Mouse (Mus musculus): ENCODE results near the gene Itprid1. TPM values are rescaled to one million over a fixed set of nuclear protein-coding genes. Genes with fewer than 3 reads are reported as not detected.
A peak's percentile ranks its signal among the peaks of the same experiment; 100 is the strongest.

Gene Itprid1
- 0.05 TPM in 1 of 2 replicates, not detected in the other for total RNA-seq (2014; rRNA removed)
- 0.06 TPM in 1 of 2 replicates, not detected in the other for polyA plus RNA-seq (2015; fragmentation: Nextera tagmentation; extraction: Ambion mirVana)

DNA sequence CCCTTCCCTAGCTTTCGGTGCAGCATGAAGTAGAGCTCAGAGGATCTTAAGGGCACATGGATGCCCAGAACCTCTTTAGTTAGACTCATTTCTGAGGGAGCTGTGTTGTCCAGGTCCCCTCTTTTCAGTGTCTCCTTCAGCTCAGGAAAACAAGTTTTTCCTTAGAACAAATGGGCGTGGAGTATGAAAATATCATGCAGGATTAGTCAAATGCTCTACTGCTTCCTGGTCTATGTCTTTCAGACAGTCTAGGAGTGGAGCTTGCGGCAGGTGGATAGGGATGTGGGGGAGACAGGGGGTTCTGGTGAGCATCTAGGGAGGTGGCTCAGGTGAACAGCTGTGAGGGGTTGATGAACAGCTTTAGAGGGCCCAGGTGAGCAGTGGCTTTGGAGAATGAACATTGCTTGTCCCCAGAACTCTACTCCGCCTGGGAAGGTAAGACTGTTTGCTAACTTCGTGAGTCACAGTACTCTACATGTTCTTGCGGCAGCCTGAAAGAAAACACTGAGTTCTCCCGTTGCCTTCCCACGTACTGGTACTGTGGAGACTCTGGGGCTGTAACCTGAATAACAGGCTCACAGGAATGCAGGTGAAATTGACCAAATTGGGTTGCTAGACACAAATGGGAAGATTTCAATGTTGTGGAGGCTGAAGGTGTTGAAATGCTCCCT, at the start of gene Itprid1:
Gene Itprid1, plus strand, starts transcription at position 246 of the 671 bp plus-strand sequence.
- TF ChIP-seq CTCF (IDR thresholded peaks at IDR 0.05) = no peak
- 85% methylated on average over 8 of the region's 8 CpGs for WGBS
- DNase-seq (ENCODE audit: low spot score) = no peak

DNA sequence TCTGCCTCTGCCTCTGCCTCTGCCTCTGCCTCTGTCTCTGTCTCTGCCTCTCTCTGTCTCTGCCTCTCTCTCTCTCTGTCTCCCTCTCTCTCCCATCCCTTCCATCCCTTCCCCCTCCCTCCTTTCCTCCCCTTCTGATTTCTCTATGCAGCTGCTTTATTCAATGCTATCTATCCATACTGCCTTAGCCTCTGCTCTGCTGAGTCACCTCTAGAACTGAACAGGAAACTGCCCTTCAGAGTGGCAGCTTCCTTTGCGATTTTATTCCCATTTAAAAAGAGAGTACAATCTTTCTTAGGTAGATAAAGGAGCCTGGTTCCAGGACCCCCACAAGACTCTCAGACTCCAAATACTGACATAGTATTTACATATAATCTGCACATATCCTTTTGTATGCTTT, 47.1 kb upstream of the Itprid1 start:
- H3K27me3 ChIP-seq (ENCODE audit: insufficient read depth, low read length) = no peaks in the 10 kb centered on the region
- DNase-seq (ENCODE audit: low spot score) (no peak), ATAC-seq (ENCODE audit: low FRiP score) (no peak)
- H3K4me2 ChIP-seq (ENCODE audit: low read depth, low read length, poor library complexity, severe bottlenecking) = no peak overlapping the region
- no peak overlapping the region for H3K4me3 ChIP-seq (ENCODE audit: low read depth, low read length)
- H3K36me3 ChIP-seq (ENCODE audit: insufficient read depth, low read length) = peaks cover 7% of the 10 kb centered on the region; the same call in 1 of the 2 replicates
- no peaks in the 10 kb centered on the region for H3K9me3 ChIP-seq (ENCODE audit: low read length)
- no peak overlapping the region for H3K27ac ChIP-seq (ENCODE audit: low read depth, low read length)
- no peak overlapping the region for H3K9ac ChIP-seq (replicated peaks; ENCODE audit: low read length, poor library complexity, severe bottlenecking)
- 69% methylated on average over 1 of the region's 1 CpGs for WGBS
- H3K4me1 ChIP-seq (ENCODE audit: insufficient read depth, low read length) = no peaks in the 10 kb centered on the region
- TF ChIP-seq CTCF (IDR thresholded peaks at IDR 0.05) = no peak

More for the DNA sequence above, at the start of gene Itprid1:
- no peak for ATAC-seq (ENCODE audit: low FRiP score)
- Histone ChIP-seq H3K4me2 (ENCODE audit: low read depth, low read length, poor library complexity, severe bottlenecking) (no peak within 1 kb of the TSS), H3K27me3 (ENCODE audit: insufficient read depth, low read length) (no peaks in the 10 kb centered on the region), H3K9me3 (ENCODE audit: low read length) (no peaks in the 10 kb centered on the region), H3K4me3 (ENCODE audit: low read depth, low read length) (no peak within 1 kb of the TSS), H3K4me1 (ENCODE audit: insufficient read depth, low read length) (no peaks in the 10 kb centered on the region), H3K9ac (replicated peaks; ENCODE audit: low read length, poor library complexity, severe bottlenecking) (no peak within 1 kb of the TSS), H3K27ac (ENCODE audit: low read depth, low read length) (no peak within 1 kb of the TSS), H3K36me3 (ENCODE audit: insufficient read depth, low read length) (no peaks in the 10 kb centered on the region)

DNA sequence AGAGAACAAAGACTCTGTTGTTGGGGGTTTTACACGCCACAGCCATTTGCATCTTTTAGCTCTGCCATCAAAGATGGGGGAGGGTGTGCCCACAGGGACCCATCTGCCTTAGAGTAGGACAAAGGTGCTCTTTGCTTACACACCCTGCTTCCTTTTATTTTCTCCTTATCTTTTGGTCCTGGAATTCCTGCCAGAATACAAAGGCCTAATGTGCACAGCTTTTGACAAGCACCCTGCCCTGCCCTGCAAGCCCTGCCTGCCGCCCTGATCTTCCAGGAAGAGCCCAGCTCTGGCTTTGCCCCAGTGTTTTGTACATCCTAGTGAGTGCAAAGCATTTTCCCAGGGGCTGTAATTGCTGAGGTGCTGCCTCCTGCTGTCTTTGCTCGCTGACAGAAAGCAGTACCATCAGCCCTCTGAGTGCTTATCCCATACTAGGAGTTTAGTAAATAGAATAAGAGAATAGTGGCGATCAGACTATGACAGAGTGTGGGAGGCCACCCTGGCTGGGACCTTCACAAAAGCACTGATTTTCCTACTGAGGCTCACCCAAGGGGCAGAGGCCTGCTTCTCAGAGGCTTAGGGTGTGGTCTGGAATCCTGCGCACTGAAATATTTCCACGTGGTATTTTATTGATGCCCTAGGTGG, 44.7 kb upstream of the Itprid1 start:
- Histone ChIP-seq H3K36me3 (ENCODE audit: insufficient read depth, low read length) (peaks cover 7% of the 10 kb centered on the region; the same call in 1 of the 2 replicates), H3K4me3 (ENCODE audit: low read depth, low read length) (no peak overlapping the region), H3K4me2 (ENCODE audit: low read depth, low read length, poor library complexity, severe bottlenecking) (no peak overlapping the region), H3K27me3 (ENCODE audit: insufficient read depth, low read length) (no peaks in the 10 kb centered on the region), H3K9ac (replicated peaks; ENCODE audit: low read length, poor library complexity, severe bottlenecking) (0 out of 2 replicates have a peak overlapping the region, but pooled peaks have one; percentile 3), H3K27ac (ENCODE audit: low read depth, low read length) (peak overlapping the region; percentile 52), H3K9me3 (ENCODE audit: low read length) (no peaks in the 10 kb centered on the region), H3K4me1 (ENCODE audit: insufficient read depth, low read length) (no peaks in the 10 kb centered on the region)
- 7% methylated on average over 6 of the region's 6 CpGs for WGBS
- peak; percentile 57 for TF ChIP-seq CTCF (IDR thresholded peaks at IDR 0.05)
- peak; percentile 74 for ATAC-seq (ENCODE audit: low FRiP score)
- peak; percentile 46 for DNase-seq (ENCODE audit: low spot score)

DNA sequence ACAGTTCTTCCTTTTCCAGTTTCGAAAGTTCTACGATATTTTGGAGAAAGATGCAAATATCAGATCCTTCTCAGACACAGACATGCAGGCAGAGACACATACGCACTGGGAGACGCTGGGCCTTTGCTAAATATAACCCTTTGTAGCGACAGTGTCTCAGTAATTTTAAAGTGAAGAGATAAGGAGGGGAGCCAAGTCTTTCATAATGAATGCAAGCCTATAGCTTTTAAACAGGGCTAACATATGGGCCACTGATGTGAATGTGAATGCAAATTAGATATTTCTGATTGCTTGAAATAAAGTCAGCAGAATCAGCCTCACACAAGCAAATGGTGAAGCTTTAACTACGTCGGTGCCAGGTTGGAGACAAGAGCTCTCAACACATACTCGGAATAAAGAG, 44.2 kb upstream of the Itprid1 start:
- Histone ChIP-seq H3K4me3 (ENCODE audit: low read depth, low read length) (no peak overlapping the region), H3K27me3 (ENCODE audit: insufficient read depth, low read length) (no peaks in the 10 kb centered on the region), H3K27ac (ENCODE audit: low read depth, low read length) (peak overlapping the region; percentile 52; the same call in 1 of the 2 replicates), H3K9me3 (ENCODE audit: low read length) (no peaks in the 10 kb centered on the region), H3K9ac (replicated peaks; ENCODE audit: low read length, poor library complexity, severe bottlenecking) (0 out of 2 replicates have a peak overlapping the region, but pooled peaks have one; percentile 3), H3K36me3 (ENCODE audit: insufficient read depth, low read length) (peaks cover 7% of the 10 kb centered on the region; the same call in 1 of the 2 replicates), H3K4me2 (ENCODE audit: low read depth, low read length, poor library complexity, severe bottlenecking) (no peak overlapping the region), H3K4me1 (ENCODE audit: insufficient read depth, low read length) (no peaks in the 10 kb centered on the region)
- DNase-seq (ENCODE audit: low spot score) (no peak), ATAC-seq (ENCODE audit: low FRiP score) (no peak; the same call in 1 of the 2 replicates)
- 28% methylated on average over 8 of the region's 8 CpGs for WGBS
- TF ChIP-seq CTCF (IDR thresholded peaks at IDR 0.05) = no peak

DNA sequence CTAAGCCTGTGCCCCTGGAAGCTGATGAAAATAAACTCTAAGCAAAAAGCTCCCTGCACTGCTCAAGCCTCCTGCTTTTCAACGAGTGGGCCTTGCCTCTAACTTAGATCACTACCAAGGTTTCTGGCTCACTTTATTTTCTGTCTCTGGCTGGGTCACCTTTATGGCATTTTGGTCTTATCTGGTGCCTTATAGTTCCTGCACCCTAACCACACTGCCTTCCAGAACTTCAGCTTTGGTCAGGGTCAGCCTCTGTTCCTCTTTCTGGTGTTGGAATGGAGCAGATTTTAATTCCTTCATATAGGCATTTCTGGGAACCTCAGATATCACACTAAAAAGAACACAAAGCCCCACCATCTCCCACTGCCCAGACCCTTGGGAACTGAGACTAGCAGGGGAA, 34.0 kb upstream of the Itprid1 start:
- Histone ChIP-seq H3K9ac (replicated peaks; ENCODE audit: low read length, poor library complexity, severe bottlenecking) (no peak overlapping the region), H3K36me3 (ENCODE audit: insufficient read depth, low read length) (no peaks in the 10 kb centered on the region), H3K27me3 (ENCODE audit: insufficient read depth, low read length) (no peaks in the 10 kb centered on the region), H3K4me1 (ENCODE audit: insufficient read depth, low read length) (no peaks in the 10 kb centered on the region), H3K4me3 (ENCODE audit: low read depth, low read length) (no peak overlapping the region), H3K27ac (ENCODE audit: low read depth, low read length) (no peak overlapping the region), H3K9me3 (ENCODE audit: low read length) (no peaks in the 10 kb centered on the region), H3K4me2 (ENCODE audit: low read depth, low read length, poor library complexity, severe bottlenecking) (no peak overlapping the region)
- ATAC-seq (ENCODE audit: low FRiP score) (no peak), DNase-seq (ENCODE audit: low spot score) (no peak)
- 70% methylated on average over 1 of the region's 1 CpGs for WGBS
- no peak for TF ChIP-seq CTCF (IDR thresholded peaks at IDR 0.05)

DNA sequence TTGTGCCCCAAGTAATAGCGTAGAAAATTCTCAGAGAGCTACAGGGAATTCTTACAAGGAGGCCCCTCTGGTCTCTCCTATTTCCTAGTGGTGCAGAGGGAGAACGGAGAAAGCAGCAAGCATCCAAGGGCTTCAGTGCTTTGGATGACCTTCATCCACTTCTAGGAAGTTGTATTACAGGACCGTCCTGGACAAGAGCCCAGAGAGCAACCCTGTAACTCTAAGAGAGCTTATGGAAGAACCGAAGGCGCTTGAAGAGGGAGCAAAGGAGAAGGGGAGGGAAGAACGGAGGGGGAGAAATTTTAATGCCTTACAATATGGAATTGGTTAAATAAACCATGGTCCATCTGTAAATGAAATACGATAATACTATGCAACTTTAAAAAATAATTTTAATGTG, 33.3 kb upstream of the Itprid1 start:
- WGBS = 82% methylated on average over 7 of the region's 7 CpGs
- ATAC-seq (ENCODE audit: low FRiP score) = no peak
- no peak for TF ChIP-seq CTCF (IDR thresholded peaks at IDR 0.05)
- no peak overlapping the region for H3K9ac ChIP-seq (replicated peaks; ENCODE audit: low read length, poor library complexity, severe bottlenecking)
- no peaks in the 10 kb centered on the region for H3K9me3 ChIP-seq (ENCODE audit: low read length)
- no peak for DNase-seq (ENCODE audit: low spot score)
- no peaks in the 10 kb centered on the region for H3K27me3 ChIP-seq (ENCODE audit: insufficient read depth, low read length)
- no peaks in the 10 kb centered on the region for H3K4me1 ChIP-seq (ENCODE audit: insufficient read depth, low read length)
- H3K4me3 ChIP-seq (ENCODE audit: low read depth, low read length) = no peak overlapping the region
- no peak overlapping the region for H3K27ac ChIP-seq (ENCODE audit: low read depth, low read length)
- no peak overlapping the region for H3K4me2 ChIP-seq (ENCODE audit: low read depth, low read length, poor library complexity, severe bottlenecking)
- H3K36me3 ChIP-seq (ENCODE audit: insufficient read depth, low read length) = no peaks in the 10 kb centered on the region

Measured in midbrain, postnatal 0 days (tissue).